Mouse (Mus musculus): ENCODE measurements around the gene Fancc.

Fancc gene

DNA sequence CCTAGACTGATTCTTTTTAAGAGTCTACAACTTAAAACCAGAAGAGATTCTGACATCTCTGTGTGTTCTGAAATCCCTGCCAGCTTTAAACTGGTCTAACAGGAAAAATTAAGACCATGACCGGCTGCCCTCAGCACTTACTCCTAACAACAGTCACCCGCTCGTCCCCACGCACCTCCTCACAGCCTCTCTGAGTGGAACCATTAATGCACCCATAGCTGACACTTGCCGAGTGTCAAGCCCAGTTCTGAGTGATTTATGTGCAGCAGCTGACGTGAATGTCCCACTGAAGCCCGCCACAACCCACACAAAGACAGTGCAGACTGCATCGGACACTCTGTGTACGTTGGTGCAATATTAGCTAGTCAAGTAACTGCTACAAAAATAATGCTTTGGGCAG, 251.9 kb downstream of the Fancc start:
- DNase-seq (ENCODE audit: low spot score): no peak

DNA sequence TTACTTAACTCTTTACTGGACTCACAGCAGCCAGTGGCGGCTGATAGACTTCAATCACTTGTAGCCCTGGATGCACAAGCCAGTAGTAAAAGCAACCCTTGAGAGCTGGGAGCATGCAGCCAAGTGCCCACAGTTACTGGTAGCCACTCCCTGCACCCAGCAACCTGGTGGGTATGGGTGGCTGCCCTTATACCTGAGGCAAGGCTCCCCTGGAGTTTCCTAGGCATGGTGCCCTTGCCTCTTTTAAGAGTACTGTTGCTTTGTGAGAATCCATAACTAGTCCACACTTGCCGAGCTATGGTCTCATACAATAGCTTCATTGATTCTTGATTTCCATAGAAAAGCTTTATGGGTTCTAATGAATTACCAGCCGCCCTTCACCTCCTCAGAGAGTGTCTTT, 252.7 kb downstream of the Fancc start:
- DNase-seq (ENCODE audit: low spot score): no peak

GRCm38 (mm10) chr13:63243586-63243985, 253.5 kb downstream of the Fancc start:
- no peak for DNase-seq (ENCODE audit: low spot score)

DNA sequence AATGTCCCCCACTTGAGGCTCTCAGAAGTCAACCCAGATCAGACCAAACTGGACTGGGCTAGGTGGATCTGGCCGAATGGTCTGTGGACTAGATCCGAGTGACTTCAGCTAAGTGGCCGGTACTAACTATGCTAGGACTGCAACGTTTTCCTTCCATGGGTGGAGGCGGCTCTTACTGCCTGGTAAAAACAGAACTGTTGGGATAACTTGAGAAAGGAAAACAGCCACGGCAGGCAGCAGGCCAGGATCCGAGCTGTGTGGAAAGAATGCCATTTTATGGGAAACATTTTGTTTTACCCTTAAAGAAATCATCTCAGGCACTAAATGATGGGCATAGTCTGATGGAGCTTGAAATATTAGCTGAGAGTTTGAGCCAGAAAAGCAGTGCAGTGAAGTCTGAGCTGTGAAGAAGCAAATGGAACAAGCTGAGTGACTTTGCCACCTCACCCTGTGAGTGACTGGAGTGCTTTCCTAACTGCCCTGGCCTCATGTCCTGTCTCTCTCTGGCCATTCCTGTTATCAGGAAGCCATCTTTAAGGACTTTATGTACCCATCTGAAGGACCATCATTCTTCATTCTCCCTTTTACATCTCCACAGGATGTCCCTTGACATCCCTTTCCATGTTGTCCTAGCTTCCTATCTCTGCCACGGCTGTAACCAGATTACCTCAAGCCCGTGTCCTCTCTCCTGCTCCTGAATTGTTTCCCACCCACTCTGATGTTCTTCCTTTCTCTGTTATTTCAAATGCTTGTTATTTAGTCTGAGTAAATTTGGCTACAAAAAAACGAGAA, 254.5 kb downstream of the Fancc start:
- DNase-seq (ENCODE audit: low spot score): no peak

DNA sequence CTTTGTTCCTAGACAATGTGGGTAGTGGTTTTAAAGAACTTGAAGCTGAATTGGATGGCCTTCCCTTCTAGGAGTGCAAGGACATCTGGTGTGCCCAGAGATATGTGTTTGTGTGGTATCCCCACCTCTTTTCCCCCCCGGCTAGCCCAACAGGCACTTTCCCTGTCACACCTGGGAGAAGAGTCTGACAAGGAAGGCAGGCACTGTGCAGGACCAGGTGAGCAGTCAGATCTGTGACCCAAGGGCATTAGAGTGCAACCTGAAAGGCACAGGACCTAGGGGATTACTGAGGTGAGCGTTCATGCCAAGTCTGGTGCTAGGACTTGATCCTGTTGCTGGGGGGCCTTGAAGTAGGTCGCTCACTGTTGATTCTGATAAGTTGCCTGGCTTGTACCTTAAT, 255.4 kb downstream of the Fancc start:
- no peak for DNase-seq (ENCODE audit: low spot score)

GRCm38 (mm10) chr13:63240835-63241234, 256.2 kb downstream of the Fancc start:
- no peak for DNase-seq (ENCODE audit: low spot score)

DNA sequence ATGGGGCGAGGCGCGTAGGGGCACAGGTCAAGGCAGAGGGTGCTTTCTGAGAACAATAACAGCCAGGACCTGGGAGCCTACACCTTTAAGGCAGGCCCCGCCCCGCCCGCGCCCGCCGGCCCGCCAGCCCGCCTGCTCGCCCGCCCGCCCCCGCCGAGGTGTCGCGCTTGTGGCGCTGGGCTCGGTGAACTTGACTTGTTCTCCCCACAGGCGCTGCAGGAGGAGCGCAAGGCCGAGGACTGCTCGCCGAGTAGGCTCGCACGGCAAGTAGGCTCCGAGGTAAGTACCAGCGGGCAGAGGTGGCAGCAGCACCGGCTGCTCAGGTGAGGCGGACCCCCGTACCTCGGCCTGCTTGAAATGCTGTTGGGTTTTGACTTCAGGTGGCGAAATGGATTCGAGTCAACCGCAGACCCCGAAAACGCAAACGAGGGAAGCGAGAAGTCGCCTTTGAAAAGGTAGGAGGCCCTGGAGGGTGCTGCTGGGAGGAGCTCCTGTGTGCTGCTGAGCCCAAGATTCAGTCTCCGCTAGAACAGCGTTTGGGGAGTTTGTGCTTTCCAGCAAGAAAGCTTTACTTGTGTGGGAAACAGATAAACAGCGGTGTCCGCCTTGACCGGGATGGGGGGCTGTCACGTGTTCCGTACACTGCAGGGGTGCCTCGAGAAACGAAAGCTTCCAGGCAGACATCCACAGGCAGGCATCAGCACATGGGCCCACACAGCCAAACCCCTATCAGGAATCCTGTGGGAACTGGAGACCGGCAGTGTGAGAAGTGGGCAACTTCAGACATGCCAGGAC, 257.0 kb downstream of the Fancc start:
- peak; percentile 84 for DNase-seq (ENCODE audit: low spot score)

GRCm38 (mm10) chr13:63239301-63239804, 257.7 kb downstream of the Fancc start:
- no peak for DNase-seq (ENCODE audit: low spot score)

DNA sequence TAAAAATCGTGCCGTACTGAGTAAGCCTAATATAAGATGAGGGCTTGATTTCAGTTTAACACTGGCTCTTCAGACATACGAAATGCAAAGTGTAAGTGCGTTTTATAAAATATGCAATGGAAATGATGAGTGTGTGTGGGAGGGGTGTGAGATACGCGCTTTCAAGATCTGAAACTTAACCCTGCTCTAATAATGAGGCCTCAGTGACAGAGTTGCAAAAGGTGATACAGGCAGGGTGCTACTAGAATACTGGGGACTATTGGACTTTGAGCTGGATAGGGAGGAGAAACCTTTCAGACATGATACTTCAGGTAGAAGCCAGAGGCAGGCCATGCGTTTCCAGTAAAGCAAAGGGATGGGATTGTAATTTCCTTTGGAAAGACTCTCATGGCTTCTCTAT, 259.0 kb downstream of the Fancc start:
- no peak for DNase-seq (ENCODE audit: low spot score)

DNA sequence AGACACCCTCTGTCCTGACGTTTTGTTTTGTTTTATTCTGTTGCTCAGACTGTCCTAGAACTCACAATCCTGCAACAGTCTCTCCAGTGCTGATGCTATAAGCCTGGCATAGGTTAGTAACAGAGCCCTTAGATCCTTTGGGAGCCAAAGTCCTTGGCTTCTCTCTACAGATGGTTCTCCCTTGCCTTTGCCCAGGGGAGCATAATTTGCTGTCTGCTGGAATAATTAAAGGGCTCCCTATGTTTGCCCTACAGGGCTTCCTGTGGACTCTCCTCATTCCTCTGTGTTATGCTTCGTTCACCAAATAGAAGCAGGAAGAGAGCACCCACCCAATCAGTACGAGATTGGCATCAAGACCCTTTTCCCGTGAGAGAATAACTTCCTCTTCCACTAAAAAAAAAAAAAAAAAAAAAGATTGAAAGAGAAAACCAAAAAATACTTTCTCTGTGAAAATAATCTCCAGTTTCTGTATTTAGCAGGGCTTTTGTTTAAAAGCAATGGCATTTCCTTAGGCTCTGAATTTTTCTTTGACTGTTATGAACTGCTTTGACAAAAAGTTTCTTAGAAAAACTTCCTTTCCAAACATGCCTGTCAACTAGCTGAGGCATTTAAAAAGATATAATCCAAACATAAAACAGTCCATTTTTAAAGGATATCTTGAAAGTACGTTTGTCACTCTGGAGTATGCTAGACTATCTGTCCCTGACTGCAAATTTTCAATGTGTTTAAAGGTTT, 260.8 kb downstream of the Fancc start:
- DNase-seq (ENCODE audit: low spot score): no peak

DNA sequence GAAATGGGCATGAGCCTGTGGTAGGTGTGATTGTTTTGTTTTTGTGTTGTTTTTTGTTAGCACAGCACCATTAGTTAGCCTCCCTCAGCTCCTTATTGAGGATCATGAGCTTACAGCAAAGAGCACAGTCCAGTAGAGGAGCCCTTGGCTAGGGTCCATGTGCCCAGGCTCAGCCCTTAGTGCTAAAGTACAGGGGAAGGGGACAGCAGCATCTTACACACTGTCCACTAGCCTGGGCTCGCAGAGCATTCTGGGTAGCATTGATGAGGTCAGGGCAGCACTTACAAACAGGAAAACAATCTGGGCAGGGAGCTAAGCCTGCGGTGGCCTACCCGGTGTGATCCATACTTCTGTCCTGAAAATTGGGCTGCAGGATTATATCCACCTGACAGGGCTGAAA, 261.5 kb downstream of the Fancc start:
- DNase-seq (ENCODE audit: low spot score): no peak
